Mouse (Mus musculus): Measurements from ENCODE around the gene Vmn1r1.
A peak's percentile ranks its signal among the peaks of the same experiment; 100 is the strongest.

Gene Vmn1r1

DNA sequence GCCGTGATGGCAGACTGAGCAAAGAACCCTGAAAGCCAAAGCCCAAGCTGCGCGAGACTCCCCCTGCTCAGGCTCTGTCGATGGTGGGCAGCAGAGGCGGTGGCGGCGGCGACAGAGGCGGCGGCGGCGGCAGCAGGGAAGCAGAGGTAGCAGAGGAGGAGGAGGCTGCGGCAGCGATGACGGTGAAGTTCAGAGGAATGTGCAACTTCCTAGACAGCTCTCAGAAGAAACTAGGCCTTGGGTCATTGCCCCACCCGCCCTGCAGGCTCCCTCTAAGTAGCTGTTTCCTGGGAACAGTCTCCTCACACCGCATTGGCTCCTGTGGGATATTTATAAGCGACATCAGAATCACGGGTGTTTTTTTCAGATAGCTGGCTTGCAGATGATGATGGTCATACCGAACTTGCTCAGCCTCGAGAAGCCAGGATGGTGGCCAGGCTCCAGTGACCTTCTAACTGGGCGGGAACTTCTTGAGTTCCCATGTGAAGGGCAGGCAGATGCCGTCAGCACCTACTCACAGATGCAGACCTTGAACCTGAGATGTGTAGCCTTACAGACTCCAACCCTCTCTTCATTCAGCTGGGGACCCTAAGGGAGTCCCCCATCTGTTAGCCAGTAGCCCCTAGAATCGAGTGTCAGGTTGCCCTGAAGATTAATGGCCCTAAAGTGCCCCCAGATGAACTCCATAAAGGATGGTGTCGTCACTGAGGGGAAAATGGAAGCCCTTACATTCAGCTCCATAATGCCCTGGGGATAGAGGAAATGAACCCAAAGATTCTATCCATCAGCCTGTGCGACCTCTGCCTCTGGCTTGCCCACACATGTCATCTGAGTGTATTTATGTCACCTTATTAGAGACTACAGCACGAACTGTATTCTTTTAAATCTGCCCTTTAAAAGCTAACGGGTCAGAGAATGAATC, 26.8 kb downstream of the Vmn1r1 start:
- no peak for DNase-seq (ENCODE audit: low spot score)

DNA sequence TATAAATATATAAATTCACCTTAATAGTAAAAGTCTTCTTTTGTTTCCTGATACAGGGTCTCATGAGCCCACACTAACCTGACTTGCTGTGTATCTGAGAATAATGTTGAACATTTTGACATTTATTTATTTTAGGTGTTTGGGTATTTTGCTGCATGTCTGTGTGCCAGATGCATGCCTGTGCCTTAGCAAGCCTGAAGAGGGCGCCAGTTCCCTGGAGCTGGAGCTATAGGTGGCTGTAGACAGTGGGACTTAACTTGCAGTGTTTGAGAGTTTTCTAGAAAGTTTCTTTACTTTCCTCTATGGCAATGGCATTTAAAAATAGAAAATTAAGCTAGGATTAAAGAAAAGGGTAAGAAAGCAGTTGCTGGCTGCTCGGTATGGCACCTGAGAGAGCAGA, 33.5 kb downstream of the Vmn1r1 start:
- no peak for DNase-seq (ENCODE audit: low spot score)

DNA sequence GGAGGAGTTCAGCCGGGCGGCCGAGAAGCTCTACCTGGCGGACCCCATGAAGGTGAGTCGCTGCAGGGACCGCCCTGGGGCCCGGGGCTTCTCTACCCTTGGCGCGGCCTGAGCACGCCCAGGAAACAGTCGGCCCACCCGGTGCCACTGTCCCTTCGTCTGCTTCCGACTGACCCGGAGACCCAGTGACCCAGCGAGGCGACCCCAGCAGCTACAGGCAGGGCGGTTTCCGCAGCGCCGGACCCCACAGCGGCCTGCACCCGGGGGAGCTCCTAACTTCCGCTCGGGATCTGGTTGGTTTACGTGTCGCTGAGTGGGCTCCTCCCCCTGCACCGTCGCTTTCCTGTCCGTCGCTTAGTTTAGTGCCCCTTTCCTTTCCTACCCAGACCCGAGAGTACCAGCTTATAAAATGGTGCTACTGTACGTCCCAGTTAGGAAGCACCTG, 39.3 kb downstream of the Vmn1r1 start:
- peak; percentile 72 for DNase-seq (ENCODE audit: low spot score)

DNA sequence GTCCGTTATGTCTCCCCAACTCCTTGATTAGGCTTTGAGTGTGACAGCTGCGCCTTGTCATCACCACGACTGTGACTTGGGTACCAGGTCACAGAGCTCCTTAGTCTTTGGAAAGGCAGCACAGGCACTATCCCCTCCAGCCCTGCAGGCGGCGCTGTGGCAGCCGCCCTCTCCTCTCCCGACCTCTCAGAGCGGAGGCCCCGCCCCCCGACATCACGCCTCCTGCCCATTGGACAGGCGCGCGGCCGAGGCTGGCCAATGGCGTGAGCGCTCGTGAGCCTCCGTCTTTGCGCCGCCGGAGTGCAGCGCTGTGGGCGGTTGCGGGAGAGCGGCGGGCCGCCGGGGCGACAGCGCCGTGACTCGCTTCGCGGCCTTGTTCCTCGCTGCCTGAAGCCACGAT, 39.8 kb downstream of the Vmn1r1 start, which contains the start of gene Srp9:
Gene Srp9, plus strand, starts transcription at position 232 of the 400 bp plus-strand sequence.
- DNase-seq (ENCODE audit: low spot score) = peak; percentile 95

DNA sequence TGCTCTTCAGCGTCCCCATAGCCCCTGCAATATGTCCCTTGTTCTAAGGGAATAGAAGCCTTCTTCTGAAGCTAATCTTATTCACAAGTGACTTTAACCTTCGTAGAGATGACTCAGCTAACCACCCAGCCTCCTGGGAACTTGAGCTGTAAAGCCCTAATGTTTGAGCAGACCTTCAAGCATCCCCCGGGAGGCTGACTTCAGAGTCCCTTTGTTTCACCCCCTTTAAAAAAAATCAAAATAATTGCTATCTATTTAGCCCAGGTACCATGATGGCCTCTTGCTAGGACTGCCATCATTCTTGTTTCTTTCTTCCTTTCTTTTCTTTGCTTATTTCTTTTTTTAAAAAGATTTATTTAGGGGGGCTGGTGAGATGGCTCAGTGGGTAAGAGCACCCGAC, 41.9 kb downstream of the Vmn1r1 start:
- no peak for DNase-seq (ENCODE audit: low spot score)

DNA sequence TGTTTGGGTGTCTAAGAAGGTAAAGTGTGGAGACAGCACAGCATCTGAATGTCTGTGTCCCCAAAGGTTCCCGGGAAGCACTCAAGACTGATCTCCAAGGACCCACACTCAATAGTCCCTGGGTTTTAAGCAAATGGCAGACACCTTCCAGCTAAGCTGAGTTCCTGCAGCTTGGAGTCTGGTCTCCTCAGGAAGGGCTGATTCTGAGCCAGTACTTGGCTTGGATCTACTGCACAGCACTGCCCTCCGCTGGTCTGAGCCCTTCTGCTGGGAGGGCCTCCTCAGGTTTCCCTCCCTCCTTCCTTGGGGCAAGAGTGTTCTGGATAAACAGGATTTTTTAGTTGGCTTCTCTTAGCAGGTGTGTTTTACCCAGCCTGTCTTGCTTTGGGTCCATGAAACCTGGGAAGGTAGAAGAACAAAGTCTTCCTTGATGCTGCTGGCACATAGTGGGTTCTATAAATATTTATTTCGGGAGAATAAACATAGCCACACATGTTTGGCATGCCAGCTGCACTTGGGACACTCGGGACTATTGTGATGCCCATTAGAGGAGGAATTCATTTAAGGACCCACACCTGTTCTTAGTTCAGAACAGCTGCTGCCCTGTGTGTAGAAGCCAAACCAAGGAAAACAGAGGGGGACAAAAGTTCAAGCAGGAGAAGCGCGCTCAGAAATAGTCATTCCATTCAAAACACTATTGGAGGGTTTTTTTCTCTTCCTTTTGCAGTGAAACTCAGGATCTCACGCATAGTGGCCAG, 48.5 kb downstream of the Vmn1r1 start:
- DNase-seq (ENCODE audit: low spot score) = no peak

DNA sequence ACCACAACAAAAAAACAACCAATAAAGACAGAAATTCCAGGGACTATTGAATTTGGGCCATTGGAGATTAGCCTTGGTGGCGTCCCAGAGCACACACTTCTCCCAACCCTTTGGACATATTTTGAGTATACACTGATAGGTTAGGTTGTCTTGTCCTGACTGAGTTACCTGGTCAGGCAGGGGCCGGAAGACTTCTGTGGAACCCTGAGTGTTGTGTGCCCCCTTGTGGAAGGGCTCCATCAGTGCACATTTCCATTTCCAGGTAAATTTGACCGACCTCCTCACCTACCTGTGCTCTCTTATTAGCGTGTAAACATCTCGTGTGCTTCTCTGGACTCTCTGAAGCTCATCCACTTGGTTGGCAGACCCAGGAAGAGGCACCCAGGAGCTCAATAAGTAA, 49.1 kb downstream of the Vmn1r1 start:
- no peak for DNase-seq (ENCODE audit: low spot score)

DNA sequence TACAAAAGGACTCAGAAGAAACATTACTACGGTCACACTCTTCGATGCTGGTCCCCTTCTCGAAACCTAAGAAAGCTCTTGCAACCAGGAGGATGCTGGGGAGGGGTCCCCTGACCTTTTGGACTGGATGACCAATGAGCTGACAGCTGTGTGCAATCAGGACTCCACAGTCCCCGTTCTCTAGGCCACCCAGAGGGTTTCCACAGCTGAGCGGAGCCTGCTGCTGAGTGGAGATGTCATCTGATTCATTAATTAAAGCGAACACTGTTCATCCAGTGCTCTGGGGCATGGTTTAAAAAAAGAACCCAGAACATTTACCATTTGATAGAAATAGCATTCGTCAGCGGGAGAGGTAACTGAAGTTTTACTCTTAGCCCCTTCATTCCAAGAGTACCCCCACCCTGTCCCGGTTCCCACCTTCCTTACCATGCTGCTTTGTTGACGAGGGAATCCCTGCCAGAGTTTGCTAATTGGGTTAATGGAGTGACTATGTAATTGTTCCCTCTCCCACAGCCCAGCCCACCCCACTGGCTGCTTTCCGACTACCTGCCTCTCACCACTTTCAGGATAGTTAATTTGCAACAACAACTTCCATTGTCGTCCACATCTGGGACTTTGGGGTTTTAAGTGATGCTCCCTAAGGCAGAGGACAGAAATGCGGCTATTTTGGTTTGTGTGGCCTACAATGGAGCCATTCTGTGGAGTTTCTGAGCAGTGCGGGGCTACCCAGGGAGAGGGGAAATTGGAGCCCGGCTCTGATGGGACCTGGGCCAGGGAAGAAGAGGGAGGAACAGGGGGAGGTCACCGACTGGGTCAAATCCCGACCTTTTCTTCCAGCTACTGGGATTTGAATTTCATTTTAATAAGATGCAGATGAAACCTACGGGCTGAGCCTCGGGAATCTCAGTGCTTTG, 50.4 kb downstream of the Vmn1r1 start:
- no peak for DNase-seq (ENCODE audit: low spot score)

DNA sequence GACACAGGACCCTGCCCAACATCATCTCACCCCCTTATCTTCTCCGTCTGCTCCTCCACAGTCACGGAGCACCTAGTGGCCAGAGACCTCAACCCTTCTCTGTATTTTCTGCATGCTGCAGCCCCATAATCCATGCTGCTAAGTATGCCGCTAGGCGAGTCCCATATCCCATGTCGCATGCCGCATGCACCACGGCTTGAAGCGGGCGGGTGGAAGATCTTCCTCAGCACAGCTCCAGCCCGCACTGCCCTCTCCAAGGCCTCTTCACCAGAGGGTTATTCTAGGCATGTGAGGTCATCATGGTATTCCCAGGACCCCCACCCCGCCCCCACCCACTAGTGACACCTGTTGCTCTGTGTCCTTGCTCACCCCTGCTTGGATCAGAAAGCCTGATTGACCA, 51.2 kb downstream of the Vmn1r1 start:
- no peak for DNase-seq (ENCODE audit: low spot score)

DNA sequence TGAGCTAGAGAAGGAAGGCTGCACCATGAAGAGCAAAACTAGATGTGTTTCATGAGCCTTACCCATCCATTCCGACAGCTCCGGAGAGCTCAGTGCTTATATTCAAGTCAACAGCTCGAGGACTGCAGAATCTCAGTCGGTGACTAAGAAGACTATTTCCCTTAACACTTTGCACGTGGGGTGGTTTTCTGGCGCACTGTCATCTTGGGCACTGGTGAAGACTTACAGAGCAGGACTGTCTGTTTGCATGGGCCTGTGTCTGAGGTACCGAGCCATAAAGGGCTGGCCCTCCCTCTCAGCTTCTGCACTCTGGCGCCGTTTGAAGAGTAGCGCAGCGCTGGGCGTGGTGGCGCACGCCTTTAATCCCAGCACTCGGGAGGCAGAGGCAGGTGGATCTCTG, 51.9 kb downstream of the Vmn1r1 start:
- DNase-seq (ENCODE audit: low spot score) = no peak

DNA sequence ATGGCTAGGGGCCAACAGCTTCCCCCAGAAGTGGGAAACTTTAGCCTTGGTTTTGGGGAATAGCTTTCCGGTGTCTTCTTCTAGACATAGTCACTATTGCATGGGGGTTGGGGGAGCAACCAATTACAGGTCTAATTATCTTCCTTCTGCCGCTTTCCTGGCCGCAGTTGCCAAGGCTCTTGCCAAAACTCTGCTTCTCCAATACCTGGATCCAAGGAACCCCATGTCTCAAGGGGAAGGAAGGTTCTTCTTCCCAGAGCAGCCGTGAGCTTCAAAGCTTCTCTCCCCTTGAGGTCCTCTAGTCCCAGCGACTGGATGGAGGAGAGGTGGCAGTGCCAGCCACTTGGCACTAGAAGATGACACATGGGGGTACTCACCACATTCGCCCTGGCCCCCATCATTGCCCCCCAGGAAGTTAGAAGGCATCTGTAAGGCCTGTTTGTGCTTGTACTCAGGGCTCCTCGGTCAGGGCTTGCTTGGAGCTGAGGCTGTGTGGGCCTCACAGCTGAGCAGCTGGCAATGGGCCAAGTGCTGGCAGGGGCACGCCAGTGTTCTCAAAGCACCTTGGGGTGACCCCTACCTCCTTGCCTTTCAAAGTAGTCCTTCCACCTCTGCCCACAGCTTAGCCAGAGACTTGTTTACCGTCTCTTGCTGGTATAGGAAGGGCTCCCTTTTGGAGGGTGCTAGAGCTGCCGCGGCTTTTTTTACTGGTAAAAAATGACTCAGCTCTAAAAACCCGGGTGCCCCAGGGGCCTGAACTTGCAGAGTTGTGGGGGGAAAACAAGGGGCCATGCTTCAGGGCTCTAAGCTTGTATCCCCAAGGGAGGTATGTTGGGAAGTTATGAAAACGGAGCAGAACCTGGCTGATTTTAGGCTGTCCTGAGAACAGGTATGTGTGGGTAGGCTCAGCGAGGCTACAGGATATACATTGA, 52.6 kb downstream of the Vmn1r1 start:
- no peak for DNase-seq (ENCODE audit: low spot score)

DNA sequence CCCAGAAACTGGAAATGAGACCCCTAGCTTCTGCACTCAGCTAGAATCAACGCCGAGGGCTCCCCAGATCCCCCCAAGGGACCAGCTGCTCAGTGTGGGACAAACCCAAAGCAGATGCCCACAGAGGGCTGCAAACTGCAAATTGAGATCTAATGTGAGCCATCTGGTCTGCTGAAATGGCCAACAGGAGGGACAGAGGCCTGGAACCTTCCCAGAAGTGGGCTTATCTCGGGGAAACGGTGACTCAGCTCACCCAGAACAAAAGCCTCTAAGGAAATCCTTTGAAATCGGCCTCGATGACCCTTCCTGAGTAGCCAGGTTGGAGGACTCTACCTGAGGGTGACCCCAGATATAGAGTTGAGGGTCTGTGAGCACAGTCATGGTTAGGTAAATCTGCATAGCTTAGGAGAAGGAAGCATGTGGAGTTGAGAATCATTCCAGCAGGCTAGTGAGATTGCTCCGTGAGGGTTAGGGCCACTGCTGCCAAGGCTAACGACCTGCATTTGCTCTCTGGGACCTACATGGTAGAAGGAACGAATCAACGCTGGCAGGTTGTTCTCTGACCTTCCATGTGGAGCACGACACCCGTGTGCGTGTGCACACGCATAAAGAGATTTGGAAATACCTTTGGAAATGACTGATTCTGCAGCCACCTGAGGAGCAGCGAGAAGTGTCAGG, 53.4 kb downstream of the Vmn1r1 start:
- no peak for DNase-seq (ENCODE audit: low spot score)

DNA sequence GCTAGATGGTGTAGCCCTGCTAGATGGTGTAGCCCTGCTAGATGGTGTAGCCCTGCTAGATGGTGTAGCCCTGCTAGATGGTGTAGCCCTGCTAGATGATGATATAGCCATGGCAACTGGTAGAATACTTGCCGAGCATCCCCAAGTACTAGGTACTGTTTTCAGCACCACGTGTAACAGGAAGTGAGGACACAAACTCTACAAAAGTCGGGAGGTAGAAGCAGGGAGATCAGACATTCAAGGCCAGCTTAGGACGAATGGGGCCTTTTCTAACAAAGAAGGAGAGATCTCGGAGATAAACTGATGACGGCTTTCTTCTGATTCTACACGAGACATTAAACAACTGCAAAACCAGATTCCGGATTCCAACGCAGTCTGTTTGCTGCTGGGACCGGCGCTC, 54.1 kb downstream of the Vmn1r1 start:
- no peak for DNase-seq (ENCODE audit: low spot score)

DNA sequence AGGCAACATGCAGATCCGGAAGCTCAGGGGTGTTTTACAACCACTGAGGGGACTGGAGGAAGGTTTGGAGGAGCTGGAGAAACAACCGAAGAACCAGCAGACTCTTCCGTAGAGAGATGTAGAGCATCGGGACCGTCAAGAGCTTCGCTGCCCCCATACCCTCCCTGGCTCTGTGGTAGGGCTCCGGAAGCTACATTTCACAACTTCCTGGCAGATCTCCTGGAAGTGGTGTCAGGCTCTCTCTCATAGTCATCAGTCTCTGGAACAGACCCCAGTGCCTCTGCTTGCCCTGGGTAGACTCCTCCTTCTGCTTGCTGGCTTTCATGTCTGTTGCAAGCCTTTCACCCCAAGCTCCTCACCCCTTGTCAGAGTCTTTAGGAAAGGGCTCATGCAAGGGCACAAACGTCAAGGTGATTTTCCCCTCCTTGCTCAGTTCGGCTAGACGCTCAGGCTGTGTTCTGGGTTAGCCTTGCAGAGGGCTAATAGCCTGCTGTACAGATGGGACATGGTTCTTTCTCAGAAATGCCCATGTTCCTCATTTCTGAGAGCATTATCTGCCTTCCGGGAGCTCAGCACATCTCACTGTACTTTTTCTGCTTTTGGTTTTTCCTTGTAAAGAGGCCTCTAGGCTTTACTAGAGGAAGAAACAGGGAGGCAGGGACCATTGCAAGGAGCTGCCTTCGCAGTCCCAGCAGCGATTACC, 55.7 kb downstream of the Vmn1r1 start:
- DNase-seq (ENCODE audit: low spot score) = no peak

DNA sequence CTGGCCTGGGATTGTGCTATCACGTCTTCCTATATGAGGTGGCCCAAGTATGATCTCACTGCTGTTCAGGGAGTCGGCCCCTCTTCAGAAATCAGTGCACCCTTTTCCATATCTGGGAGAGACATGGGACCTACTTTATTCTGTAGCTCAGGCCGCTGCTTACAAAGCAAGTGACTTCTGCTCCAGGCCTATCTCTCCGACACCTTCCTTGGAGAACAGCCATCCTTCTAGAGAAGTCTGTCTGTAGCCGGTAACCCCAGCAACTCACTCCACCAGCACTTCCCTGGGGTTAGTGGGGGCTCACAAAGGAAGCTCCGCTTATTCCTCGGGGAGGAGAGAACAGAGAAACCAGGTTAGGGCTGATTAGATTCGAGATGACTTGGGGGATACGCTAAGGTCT, 57.0 kb downstream of the Vmn1r1 start:
- no peak for DNase-seq (ENCODE audit: low spot score)

DNA sequence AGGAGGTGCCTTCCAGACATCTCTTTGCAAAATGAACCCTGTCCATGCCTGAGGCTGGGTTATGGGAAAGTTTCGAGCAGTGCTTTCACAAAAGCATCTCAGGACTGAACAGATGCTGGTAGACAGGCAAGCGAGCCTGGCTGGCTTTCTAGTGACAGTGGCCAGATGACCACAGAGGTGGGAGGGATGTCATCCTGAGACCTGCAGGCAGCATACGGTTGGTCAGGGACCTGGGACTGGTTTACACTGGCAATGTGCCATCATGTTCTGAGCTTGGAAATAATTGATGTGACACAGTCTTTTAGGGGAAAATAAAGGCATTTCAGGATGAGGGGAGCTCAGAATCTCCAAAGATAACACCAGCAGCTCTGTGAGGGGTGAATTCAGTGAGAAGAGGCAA, 59.3 kb downstream of the Vmn1r1 start:
- DNase-seq (ENCODE audit: low spot score) = no peak

Measured in ovary, adult 18-20 months (tissue).